Mouse (Mus musculus): ENCODE results near the gene Bicral.

Bicral gene

DNA sequence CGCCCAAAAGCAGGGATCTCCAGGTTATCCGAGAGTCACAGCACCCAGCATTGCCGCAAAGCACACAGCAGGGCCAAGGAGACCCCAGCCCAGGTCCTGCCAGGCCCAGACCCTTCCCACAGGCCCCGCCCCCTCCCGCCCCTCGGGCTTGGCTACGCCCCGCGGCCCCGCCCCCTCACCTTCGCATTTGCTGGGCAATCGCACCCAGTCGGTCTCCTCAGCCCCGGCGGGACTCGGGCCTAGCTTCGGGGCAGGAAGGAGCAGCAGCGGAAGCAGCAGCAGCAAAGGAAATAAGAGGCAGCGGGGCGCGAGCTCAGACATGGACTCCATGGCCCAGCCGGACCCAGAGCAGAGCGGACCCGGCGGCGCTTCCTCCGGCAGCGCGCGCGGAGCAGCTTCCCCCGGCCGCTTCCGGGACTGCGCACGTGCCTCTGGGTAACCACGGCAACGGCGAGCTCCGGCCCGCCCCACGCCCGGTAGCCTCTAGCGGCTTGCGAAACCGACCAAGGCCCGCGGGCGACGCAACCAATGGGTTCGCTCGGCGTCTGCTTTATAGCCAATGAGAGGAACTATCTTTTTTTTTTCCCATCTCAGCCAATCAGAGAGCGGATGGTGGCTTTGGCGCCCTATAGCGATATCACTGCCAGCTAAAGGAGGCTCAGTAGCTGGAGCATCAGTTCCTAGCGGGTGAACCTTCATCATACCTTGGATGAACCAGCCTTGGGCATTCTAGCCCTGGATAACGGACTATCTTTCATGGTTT, 106.3 kb downstream of the Bicral start, which contains the start of gene Cnpy3:
TSS of gene Cnpy3 (minus strand) at position 421 of the 763 bp plus-strand sequence.
- DNase-seq (ENCODE audit: low spot score in 2 of 2): peak; percentile 99 to 100

DNA sequence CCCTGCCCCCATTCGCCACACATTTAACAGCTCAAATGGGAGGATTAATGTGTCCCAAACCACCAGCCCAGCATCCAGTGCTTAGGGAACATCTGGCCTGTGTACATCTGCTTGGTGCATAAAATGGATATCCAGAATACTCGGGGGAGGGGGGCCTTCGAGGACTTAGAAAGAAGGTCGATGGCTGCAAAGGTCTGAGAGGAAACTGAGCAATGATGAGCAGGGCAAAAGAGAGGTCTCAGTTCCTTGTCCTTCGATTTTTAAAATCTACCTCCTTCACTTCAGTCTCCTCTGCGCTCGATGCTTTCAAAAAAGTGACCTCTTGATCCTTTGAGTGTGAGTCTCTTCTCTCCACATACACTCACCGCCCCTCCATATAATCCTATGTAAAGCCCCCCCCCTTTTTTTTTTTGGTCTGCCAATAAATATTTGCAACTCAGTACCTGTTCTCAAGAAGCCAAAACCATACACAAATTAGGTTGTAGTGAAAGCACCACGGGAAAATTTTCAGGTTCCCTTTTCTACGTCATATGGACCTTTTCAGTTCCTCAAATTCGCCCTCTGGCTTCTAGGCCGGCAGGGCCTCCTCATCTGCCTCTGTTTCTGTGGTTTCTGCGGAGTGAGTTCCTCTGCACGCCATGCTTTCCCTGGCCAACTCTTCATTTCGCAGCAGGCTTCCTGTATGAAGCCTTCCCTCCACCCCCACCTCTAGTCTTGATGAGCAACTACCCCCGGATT, 107.1 kb downstream of the Bicral start:
- no peak for DNase-seq (ENCODE audit: low spot score in 2 of 2)

GRCm38 (mm10) chr17:46750580-46750979, 107.7 kb downstream of the Bicral start:
- no peak for DNase-seq (ENCODE audit: low spot score in 2 of 2)

DNA sequence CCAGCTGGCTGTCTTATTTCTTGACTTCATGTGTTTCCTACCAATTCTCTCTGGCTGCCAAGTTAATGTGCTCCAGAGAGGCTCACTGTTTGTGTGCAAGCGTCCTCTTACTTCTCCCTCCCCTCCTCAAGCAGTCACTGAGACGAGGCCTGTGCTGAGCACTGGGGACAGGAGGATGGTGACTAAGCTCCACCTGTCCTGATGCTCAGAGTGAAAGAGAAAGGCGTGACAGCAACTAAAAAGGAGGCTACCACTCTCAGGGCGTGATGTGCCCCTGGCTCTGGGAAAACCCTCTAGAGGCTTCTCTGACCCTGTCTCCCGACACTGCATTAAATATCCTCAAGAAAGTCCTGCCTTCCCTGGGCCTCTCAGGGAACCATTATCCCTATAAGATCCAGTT, 109.0 kb downstream of the Bicral start:
- DNase-seq (ENCODE audit: low spot score in 2 of 2): no peak
